In the genomic region with DNA sequence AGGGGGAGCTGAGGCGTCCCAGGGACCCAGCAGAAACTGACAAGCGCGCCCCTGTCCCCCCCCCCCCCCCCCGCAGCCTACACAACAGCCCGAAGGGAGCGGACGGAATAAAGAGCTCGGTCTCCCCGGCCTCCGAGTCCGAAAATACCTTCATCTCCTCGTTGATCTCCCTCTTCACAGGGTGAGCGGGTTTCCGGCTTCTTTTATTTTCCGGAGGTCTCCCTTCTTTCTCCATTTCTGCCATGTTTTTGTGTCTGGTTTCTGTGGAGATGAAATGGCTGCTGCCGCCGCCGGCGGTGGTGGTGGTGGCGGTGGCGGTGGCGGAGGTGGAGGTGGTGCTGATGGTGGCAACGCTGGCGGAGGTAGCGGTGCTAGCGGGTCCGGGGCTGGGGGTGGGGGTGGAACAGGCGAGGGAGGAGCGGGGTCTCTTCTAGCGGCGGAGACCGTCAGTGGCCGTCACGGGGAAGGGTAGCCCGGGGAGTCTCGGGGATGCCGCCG, we compare ENCODE assay signal across 9 mouse cellular contexts. TPM values are rescaled to one million over a fixed set of nuclear protein-coding genes. Genes with fewer than 3 reads are reported as not detected.
DNase-seq lines count a peak whose midpoint lies in the region; ATAC-seq and TF ChIP-seq lines count a peak whose summit lies in the region.
"Had no signal": no experiment of that assay in that cellular context is flagged by ENCODE, and none has a peak within 500 bp of the region (broad histone marks: within the 10 kb centered on the region; RNA-seq: fewer than 3 reads in every experiment).

No protein-coding gene starts in this region.

- ATAC-seq in embryonic facial prominence, embryonic 14.5 days (ENCODE audit: low read depth) = peak; percentile 35; the same call in 1 of the 2 replicates
- ATAC-seq in midbrain, embryonic 13.5 days = peak; percentile 72
- no peak for ATAC-seq in activated CD4-positive, CD25-positive, alpha-beta regulatory T cell, adult 4 months

- TF ChIP-seq CTCF in ES-Bruce4 (IDR thresholded peaks at IDR 0.05; ENCODE audit: low read depth, low read length) = no peak

- no peaks in the 10 kb centered on the region for H3K9me3 ChIP-seq in heart, embryonic 10.5 days
- H3K9me3 ChIP-seq in ES-Bruce4 (replicated peaks; ENCODE audit: control insufficient read depth, insufficient read depth, low read length, poor library complexity, severe bottlenecking) = no peaks in the 10 kb centered on the region
- H3K9me3 ChIP-seq in embryonic facial prominence, embryonic 14.5 days (ENCODE audit: control insufficient read depth, low read length) = no peaks in the 10 kb centered on the region
- no peaks in the 10 kb centered on the region for H3K9me3 ChIP-seq in midbrain, embryonic 13.5 days

- DNase-seq in heart, embryonic 10.5 days (ENCODE audit: low spot score) = no peak
- no peak for DNase-seq in heart, adult 8-10 months (ENCODE audit: low spot score)
- DNase-seq in embryonic facial prominence, embryonic 14.5 days (ENCODE audit: low spot score) = no peak
- peak; percentile 22 for DNase-seq in induced T-regulatory cell, adult 2 months (ENCODE audit: low read depth)
- no peak for DNase-seq in embryo, embryonic 11 days

- WGBS in heart, embryonic 10.5 days = 0% methylated on average over 33 of the region's 38 CpGs
- WGBS in embryonic facial prominence, embryonic 14.5 days = 0% methylated on average over 27 of the region's 38 CpGs
- 0% methylated on average over 27 of the region's 38 CpGs for WGBS in midbrain, embryonic 13.5 days

- no peak for TF ChIP-seq EP300 in ES-Bruce4 (IDR thresholded peaks at IDR 0.05; ENCODE audit: insufficient read depth, low read depth, low read length)

- H3K9ac ChIP-seq in ES-Bruce4 (ENCODE audit: low read depth, poor library complexity, severe bottlenecking) = peak overlapping the region; percentile 79
- H3K9ac ChIP-seq in embryonic facial prominence, embryonic 14.5 days (ENCODE audit: low read depth, low read length) = peak overlapping the region; percentile 87
- H3K9ac ChIP-seq in midbrain, embryonic 13.5 days (replicated peaks) = peak overlapping the region; percentile 98

- peaks cover 53% of the 10 kb centered on the region for H3K27me3 ChIP-seq in heart, embryonic 10.5 days (ENCODE audit: insufficient read depth, poor library complexity, severe bottlenecking)
- H3K27me3 ChIP-seq in ES-Bruce4 (ENCODE audit: control insufficient read depth, insufficient read depth, low read length, poor library complexity, severe bottlenecking) = peaks cover 33% of the 10 kb centered on the region
- H3K27me3 ChIP-seq in embryonic facial prominence, embryonic 14.5 days (replicated peaks; ENCODE audit: control insufficient read depth, insufficient read depth, low read length) = peaks cover 4% of the 10 kb centered on the region; the same call in 1 of the 2 replicates
- H3K27me3 ChIP-seq in midbrain, embryonic 13.5 days = peaks cover 9% of the 10 kb centered on the region

- no peak for TF ChIP-seq POLR2A in ES-Bruce4 (IDR thresholded peaks at IDR 0.05; ENCODE audit: insufficient read depth, low read length)

- H3K4me2 ChIP-seq in embryonic facial prominence, embryonic 14.5 days (ENCODE audit: low read depth, low read length) = peak overlapping the region; percentile 76
- peak overlapping the region; percentile 78 for H3K4me2 ChIP-seq in midbrain, embryonic 13.5 days (replicated peaks)

- peak overlapping the region; percentile 88 for H3K27ac ChIP-seq in heart, embryonic 10.5 days
- H3K27ac ChIP-seq in ES-Bruce4 (ENCODE audit: insufficient read depth, low read length) = no peak overlapping the region
- H3K27ac ChIP-seq in embryonic facial prominence, embryonic 14.5 days (replicated peaks; ENCODE audit: low read depth, low read length) = peak overlapping the region; percentile 84
- H3K27ac ChIP-seq in midbrain, embryonic 13.5 days = peak overlapping the region; percentile 99

- H3K4me3 ChIP-seq in heart, embryonic 10.5 days = peak overlapping the region; percentile 89
- H3K4me3 ChIP-seq in ES-Bruce4 (ENCODE audit: low read depth, low read length) = peak overlapping the region; percentile 69
- peak overlapping the region; percentile 85 for H3K4me3 ChIP-seq in embryonic facial prominence, embryonic 14.5 days (ENCODE audit: low read depth, low read length)
- peak overlapping the region; percentile 89 for H3K4me3 ChIP-seq in midbrain, embryonic 13.5 days (replicated peaks)

- peaks cover 25% of the 10 kb centered on the region for H3K4me1 ChIP-seq in heart, embryonic 10.5 days
- no peaks in the 10 kb centered on the region for H3K4me1 ChIP-seq in ES-Bruce4 (ENCODE audit: control insufficient read depth, insufficient read depth, low read length)
- H3K4me1 ChIP-seq in embryonic facial prominence, embryonic 14.5 days (ENCODE audit: control insufficient read depth, insufficient read depth, low read length) = peaks cover 25% of the 10 kb centered on the region
- H3K4me1 ChIP-seq in midbrain, embryonic 13.5 days (replicated peaks) = peaks cover 44% of the 10 kb centered on the region

- H3K36me3 ChIP-seq in heart, embryonic 10.5 days = no peaks in the 10 kb centered on the region
- H3K36me3 ChIP-seq in ES-Bruce4 (ENCODE audit: control insufficient read depth, insufficient read depth, low read length, poor library complexity, severe bottlenecking) = no peaks in the 10 kb centered on the region
- no peaks in the 10 kb centered on the region for H3K36me3 ChIP-seq in embryonic facial prominence, embryonic 14.5 days (ENCODE audit: control insufficient read depth, insufficient read depth, low read length)
- H3K36me3 ChIP-seq in midbrain, embryonic 13.5 days = no peaks in the 10 kb centered on the region

RNA-seq across cellular contexts. Expression of a gene that starts 0.5 kb away (rescaled TPM):
- polyA plus RNA-seq in heart, embryonic 10.5 days (2016; fragmentation: Nextera tagmentation; extraction: Ambion mirVana) = 1.3 TPM in 2 replicates
- 10 to 100 TPM; 13.3 to 17.7 (median 15.5) TPM for total RNA-seq in heart, adult 8-10 months (2022)
- polyA plus RNA-seq in ES-Bruce4 (2011; ENCODE audit: insufficient read depth, insufficient read length, low read depth, missing spikeins) = 0.30 and 0.36 TPM in 2 replicates
- polyA plus RNA-seq in embryonic facial prominence, embryonic 14.5 days (2014; fragmentation: Nextera tagmentation; extraction: Ambion mirVana) = 4.5 and 4.7 TPM in 2 replicates
- 13.6 and 15.6 TPM in 2 replicates for polyA plus RNA-seq in midbrain, embryonic 13.5 days (2015; fragmentation: Nextera tagmentation; extraction: Ambion mirVana)
- polyA plus RNA-seq in activated CD4-positive, CD25-positive, alpha-beta regulatory T cell, adult 4 months (2017; shearing (Covaris generic)) = not detected
- total RNA-seq: hematopoietic stem cell, adult 5-6 weeks had no signal

RNA-seq across cellular contexts. Expression of a gene that starts 0.6 kb away (rescaled TPM):
- 0.38 and 0.44 TPM in 2 replicates for polyA plus RNA-seq in heart, embryonic 10.5 days (2016; fragmentation: Nextera tagmentation; extraction: Ambion mirVana)
- 1 to 10 TPM; 2.7 to 3.3 (median 2.9) TPM for total RNA-seq in heart, adult 8-10 months (2022)
- not detected in 2 replicates for polyA plus RNA-seq in ES-Bruce4 (2011; ENCODE audit: insufficient read depth, insufficient read length, low read depth, missing spikeins)
- 0.93 and 1.5 TPM in 2 replicates for polyA plus RNA-seq in embryonic facial prominence, embryonic 14.5 days (2014; fragmentation: Nextera tagmentation; extraction: Ambion mirVana)
- 2.8 and 3.3 TPM in 2 replicates for polyA plus RNA-seq in midbrain, embryonic 13.5 days (2015; fragmentation: Nextera tagmentation; extraction: Ambion mirVana)
- not detected for polyA plus RNA-seq in activated CD4-positive, CD25-positive, alpha-beta regulatory T cell, adult 4 months (2017; shearing (Covaris generic))
- total RNA-seq: hematopoietic stem cell, adult 5-6 weeks had no signal

RNA-seq across cellular contexts. Expression of a gene that starts 47.4 kb away (rescaled TPM):
- 11.7 and 13.0 TPM in 2 replicates for polyA plus RNA-seq in heart, embryonic 10.5 days (2016; fragmentation: Nextera tagmentation; extraction: Ambion mirVana)
- total RNA-seq in heart, adult 8-10 months (2022) = 10 to 100 TPM; 35.6 to 37.5 (median 36.0) TPM
- 12.6 and 13.1 TPM in 2 replicates for polyA plus RNA-seq in ES-Bruce4 (2011; ENCODE audit: insufficient read depth, insufficient read length, low read depth, missing spikeins)
- 8.6 and 9.5 TPM in 2 replicates for polyA plus RNA-seq in embryonic facial prominence, embryonic 14.5 days (2014; fragmentation: Nextera tagmentation; extraction: Ambion mirVana)
- 17.8 TPM in 2 replicates for polyA plus RNA-seq in midbrain, embryonic 13.5 days (2015; fragmentation: Nextera tagmentation; extraction: Ambion mirVana)
- 1 to 10 TPM; 6.1 to 8.2 TPM for polyA plus RNA-seq in activated CD4-positive, CD25-positive, alpha-beta regulatory T cell, adult 4 months (2017; shearing (Covaris generic))
